Mouse (Mus musculus): ENCODE measurements around the gene 5330417C22Rik. TPM values are rescaled to one million over a fixed set of nuclear protein-coding genes. Genes with fewer than 3 reads are reported as not detected.
A peak's percentile ranks its signal among the peaks of the same experiment; 100 is the strongest.
"Not testable (repeated sequence)": the region's sequence is repeated elsewhere in the genome, so short reads cannot be mapped to it uniquely, and the experiment has no call there.

Gene 5330417C22Rik
- total and polyA plus RNA-seq, 2 experiments from 2014 or later: 10.7 to 17.3 TPM

DNA sequence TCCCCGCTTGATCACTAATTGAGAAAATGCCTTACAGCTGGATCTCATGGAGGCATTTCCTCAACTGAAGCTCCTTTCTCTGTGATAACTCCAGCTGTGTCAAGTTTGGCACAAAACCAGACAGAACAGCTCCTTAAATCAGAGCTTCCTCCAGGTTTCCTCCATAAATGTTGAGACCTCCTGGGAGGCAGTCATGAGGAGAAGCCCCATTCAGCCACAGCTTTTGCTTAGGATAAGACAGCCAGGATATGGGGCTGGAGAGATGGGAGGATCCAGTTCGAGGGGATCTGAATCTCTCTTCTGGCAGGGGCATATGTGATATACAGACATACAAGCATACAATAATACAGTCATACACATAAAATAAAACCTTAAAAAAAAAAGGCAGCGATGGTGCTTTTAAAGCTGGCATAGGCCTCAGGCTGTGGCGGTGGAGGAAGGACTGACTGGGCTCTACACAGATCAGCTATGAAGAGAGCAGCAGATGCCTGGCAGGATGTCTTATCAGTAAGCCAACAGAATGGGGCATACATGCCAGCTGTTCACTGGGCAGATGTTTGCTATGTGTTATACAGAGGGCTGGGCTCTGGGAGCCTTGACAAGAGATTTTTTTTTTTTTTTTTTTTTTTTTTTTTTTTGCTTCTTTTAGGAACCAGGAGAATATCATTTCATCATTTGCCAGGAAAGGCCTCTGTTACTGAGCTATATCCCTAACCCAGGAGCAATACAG, 27.4 kb downstream of the 5330417C22Rik start:
- TF ChIP-seq CTCF (IDR thresholded peaks at IDR 0.05; ENCODE audit: low read depth): no peak
- peak; percentile 8 for DNase-seq (ENCODE audit: low spot score)
- H3K27ac ChIP-seq: no peak overlapping the region

DNA sequence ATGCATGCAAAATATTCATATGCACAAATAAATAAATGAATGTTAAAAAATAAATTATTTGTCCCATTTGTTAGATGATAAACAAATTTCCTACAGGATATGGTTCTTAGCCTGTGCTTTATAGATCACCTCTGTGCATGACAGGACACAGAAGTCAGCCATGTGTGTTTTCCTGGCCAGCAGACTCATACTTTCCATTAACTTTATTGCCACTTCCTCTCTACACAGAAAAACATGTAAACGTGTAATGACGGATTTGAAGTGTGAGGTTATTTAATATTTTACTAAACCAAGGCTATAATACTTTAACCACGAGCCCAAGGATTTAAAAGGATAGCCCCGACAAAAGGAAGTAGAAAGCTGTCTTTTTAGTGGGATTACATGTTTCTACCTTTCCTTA, 32.4 kb downstream of the 5330417C22Rik start:
- no peak overlapping the region for H3K9ac ChIP-seq (replicated peaks; ENCODE audit: low read length)
- no peak overlapping the region for H3K4me3 ChIP-seq (ENCODE audit: low read length)
- no peak overlapping the region for H3K27ac ChIP-seq
- H3K4me2 ChIP-seq (ENCODE audit: low read depth, low read length): no peak overlapping the region
- no peak for ATAC-seq
- TF ChIP-seq CTCF (IDR thresholded peaks at IDR 0.05; ENCODE audit: low read depth): no peak
- WGBS: 89% methylated on average over 4 of the region's 4 CpGs
- H3K4me1 ChIP-seq (ENCODE audit: insufficient read depth, low read length): no peaks in the 10 kb centered on the region
- H3K27me3 ChIP-seq (ENCODE audit: insufficient read depth, low read length): no peaks in the 10 kb centered on the region
- H3K36me3 ChIP-seq (ENCODE audit: insufficient read depth, low read length): no peaks in the 10 kb centered on the region
- no peak for DNase-seq (ENCODE audit: low spot score)
- H3K9me3 ChIP-seq (ENCODE audit: low read length): no peaks in the 10 kb centered on the region

More for the DNA sequence above, 27.4 kb downstream of the 5330417C22Rik start:
- no peak overlapping the region for H3K9ac ChIP-seq (replicated peaks; ENCODE audit: low read length)
- no peaks in the 10 kb centered on the region for H3K27me3 ChIP-seq (ENCODE audit: insufficient read depth, low read length)
- no peak; the same call in 1 of the 2 replicates for ATAC-seq
- H3K4me3 ChIP-seq (ENCODE audit: low read length): no peak overlapping the region
- no peak overlapping the region for H3K4me2 ChIP-seq (ENCODE audit: low read depth, low read length)
- H3K36me3 ChIP-seq (ENCODE audit: insufficient read depth, low read length): no peaks in the 10 kb centered on the region
- H3K4me1 ChIP-seq (ENCODE audit: insufficient read depth, low read length): peaks cover 6% of the 10 kb centered on the region
- H3K9me3 ChIP-seq (ENCODE audit: low read length): no peaks in the 10 kb centered on the region
- WGBS: 73% methylated on average over 3 of the region's 4 CpGs

DNA sequence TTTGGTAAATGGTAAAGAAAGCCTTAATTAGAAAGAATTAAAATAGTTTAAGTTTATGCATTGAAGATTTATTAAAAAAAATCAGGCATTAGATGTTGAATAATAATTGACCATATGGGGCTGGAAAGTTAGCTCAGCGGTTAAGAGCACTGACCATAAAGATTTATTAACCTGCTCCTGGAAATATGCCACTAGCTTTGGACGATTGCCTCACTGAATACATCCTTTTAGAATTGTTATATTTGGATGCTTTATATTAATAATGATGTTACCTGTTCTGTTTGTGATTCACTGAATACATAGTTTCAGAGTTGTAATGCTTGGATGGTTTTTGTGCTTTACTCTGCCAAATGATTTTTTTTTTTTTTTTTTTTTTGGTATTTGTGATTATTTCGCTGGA, 34.9 kb downstream of the 5330417C22Rik start:
- not testable (repeated sequence) for DNase-seq (ENCODE audit: low spot score); H3K27ac ChIP-seq; H3K36me3 ChIP-seq (ENCODE audit: insufficient read depth, low read length); H3K9me3 ChIP-seq (ENCODE audit: low read length); H3K4me3 ChIP-seq (ENCODE audit: low read length); H3K9ac ChIP-seq (replicated peaks; ENCODE audit: low read length); H3K4me1 ChIP-seq (ENCODE audit: insufficient read depth, low read length); ATAC-seq; H3K27me3 ChIP-seq (ENCODE audit: insufficient read depth, low read length); H3K4me2 ChIP-seq (ENCODE audit: low read depth, low read length)
- 65% methylated on average over 3 of the region's 3 CpGs for WGBS

DNA sequence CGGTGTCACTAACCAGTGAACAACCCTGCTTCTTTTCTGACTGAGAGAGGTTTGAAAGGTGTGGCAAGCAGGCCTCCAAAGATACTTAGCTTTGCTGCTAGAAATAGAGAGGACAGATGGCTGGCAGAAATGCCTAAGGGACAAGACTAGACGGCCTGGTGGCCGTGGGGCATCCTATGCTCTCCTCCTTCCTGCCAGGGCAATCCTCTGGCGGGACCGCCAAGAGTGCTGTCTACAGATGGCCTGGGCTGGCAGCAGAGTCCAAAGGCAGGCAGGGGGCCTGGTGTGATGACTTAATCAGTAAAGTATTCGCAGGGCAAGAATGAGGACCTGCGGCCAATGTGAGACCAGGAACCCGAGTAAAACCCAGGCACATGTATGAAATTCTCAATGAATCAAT, 36.5 kb downstream of the 5330417C22Rik start:
- Histone ChIP-seq H3K27me3 (ENCODE audit: insufficient read depth, low read length) (no peaks in the 10 kb centered on the region), H3K4me1 (ENCODE audit: insufficient read depth, low read length) (no peaks in the 10 kb centered on the region), H3K4me3 (ENCODE audit: low read length) (no peak overlapping the region), H3K36me3 (ENCODE audit: insufficient read depth, low read length) (no peaks in the 10 kb centered on the region), H3K9ac (replicated peaks; ENCODE audit: low read length) (no peak overlapping the region), H3K4me2 (ENCODE audit: low read depth, low read length) (no peak overlapping the region), H3K9me3 (ENCODE audit: low read length) (no peaks in the 10 kb centered on the region), H3K27ac (no peak overlapping the region)
- WGBS: 40% methylated on average over 8 of the region's 8 CpGs
- TF ChIP-seq CTCF (IDR thresholded peaks at IDR 0.05; ENCODE audit: low read depth): no peak
- DNase-seq (ENCODE audit: low spot score): peak; percentile 48
- ATAC-seq: peak; percentile 31; the same call in 1 of the 2 replicates

DNA sequence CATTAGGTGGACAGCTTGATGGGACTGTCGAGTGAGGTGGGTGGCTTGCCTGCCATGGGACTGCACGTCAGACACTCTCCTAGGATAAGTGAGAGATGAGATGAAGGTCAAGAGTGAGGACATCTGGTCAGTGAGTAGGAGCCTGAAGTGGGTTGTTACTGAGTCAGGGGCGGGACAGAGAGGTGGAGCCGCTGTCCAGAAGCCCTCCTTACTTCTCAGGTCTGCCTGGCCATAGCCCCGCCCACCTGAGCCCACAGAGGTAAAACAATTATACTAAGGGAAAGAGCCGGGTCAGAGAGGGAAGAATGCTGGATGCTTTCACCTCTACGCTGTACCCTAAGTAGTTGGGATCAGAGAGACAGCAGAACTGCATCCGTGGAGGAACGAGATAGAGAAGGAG, 38.7 kb downstream of the 5330417C22Rik start:
- H3K4me3 ChIP-seq (ENCODE audit: low read length): no peak overlapping the region

DNA sequence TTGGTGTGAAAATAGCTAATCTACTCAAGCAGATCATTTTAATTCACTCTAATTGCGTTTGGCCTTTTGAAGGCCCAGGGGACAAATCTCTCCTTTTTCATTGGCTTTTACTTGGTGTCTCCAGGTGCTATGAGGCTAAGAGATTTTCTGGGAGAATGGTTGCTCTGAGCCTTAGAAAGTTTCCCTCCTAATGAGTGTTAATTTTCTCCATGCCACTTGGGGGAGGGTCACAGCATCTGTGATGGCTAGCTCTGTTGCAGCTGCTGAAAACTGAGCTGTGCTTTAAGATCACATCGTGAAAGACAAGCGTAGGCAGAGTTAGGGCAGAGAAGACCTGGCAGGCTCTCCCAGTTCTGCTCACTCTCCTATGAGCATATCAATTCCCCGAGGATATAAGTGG, 40.9 kb downstream of the 5330417C22Rik start:
- no peaks in the 10 kb centered on the region for H3K4me1 ChIP-seq (ENCODE audit: insufficient read depth, low read length)
- TF ChIP-seq CTCF (IDR thresholded peaks at IDR 0.05; ENCODE audit: low read depth): no peak; the same call in 1 of the 2 replicates
- no peak overlapping the region for H3K9ac ChIP-seq (replicated peaks; ENCODE audit: low read length)
- peak; percentile 46 for ATAC-seq
- H3K4me3 ChIP-seq (ENCODE audit: low read length): no peak overlapping the region
- no peaks in the 10 kb centered on the region for H3K36me3 ChIP-seq (ENCODE audit: insufficient read depth, low read length)
- WGBS: 29% methylated on average over 4 of the region's 4 CpGs
- H3K27me3 ChIP-seq (ENCODE audit: insufficient read depth, low read length): no peaks in the 10 kb centered on the region
- peak; percentile 74 for DNase-seq (ENCODE audit: low spot score)
- 0 out of 2 replicates have a peak overlapping the region, but pooled peaks have one; percentile 3 for H3K4me2 ChIP-seq (ENCODE audit: low read depth, low read length)
- H3K27ac ChIP-seq: no peak overlapping the region
- no peaks in the 10 kb centered on the region for H3K9me3 ChIP-seq (ENCODE audit: low read length)

More for the DNA sequence above, 38.7 kb downstream of the 5330417C22Rik start:
- H3K27me3 ChIP-seq (ENCODE audit: insufficient read depth, low read length): no peaks in the 10 kb centered on the region
- H3K4me1 ChIP-seq (ENCODE audit: insufficient read depth, low read length): no peaks in the 10 kb centered on the region
- no peaks in the 10 kb centered on the region for H3K9me3 ChIP-seq (ENCODE audit: low read length)
- 47% methylated on average over 9 of the region's 9 CpGs for WGBS
- ATAC-seq: no peak
- H3K36me3 ChIP-seq (ENCODE audit: insufficient read depth, low read length): no peaks in the 10 kb centered on the region
- DNase-seq (ENCODE audit: low spot score): no peak
- no peak overlapping the region for H3K27ac ChIP-seq
- H3K9ac ChIP-seq (replicated peaks; ENCODE audit: low read length): no peak overlapping the region
- H3K4me2 ChIP-seq (ENCODE audit: low read depth, low read length): no peak overlapping the region
- no peak for TF ChIP-seq CTCF (IDR thresholded peaks at IDR 0.05; ENCODE audit: low read depth)

DNA sequence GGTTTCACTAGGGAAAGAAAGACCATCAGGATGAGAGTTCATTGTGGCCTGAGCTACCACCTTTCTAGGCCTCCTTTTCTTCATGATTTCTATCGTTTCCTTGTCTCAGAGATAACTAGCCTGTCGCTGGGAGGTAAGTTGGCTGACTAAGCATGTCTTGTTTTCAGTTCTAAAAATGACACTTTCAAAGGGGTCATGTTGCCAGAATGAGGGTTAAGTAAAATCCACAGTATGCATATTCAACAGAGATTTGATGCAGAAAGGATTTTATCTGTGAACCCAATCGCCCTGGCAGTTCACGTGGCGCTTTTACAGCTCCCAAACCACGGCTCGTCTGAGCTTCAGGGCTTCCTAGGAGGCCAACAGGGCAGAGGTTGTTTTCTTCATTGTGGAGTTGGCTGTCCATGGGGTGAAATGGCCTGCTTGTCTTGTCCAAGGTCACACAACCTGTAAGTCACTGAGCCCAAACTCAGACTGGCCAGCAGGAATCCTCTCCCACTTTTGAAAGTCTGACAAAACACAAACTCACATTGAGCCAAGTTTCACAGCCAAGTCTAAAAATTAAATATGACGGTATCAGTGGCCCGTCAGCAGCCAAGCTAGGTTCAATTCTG, 41.4 kb downstream of the 5330417C22Rik start:
- Histone ChIP-seq H3K4me1 (ENCODE audit: insufficient read depth, low read length) (no peaks in the 10 kb centered on the region), H3K36me3 (ENCODE audit: insufficient read depth, low read length) (no peaks in the 10 kb centered on the region), H3K4me2 (ENCODE audit: low read depth, low read length) (no peak overlapping the region), H3K9ac (replicated peaks; ENCODE audit: low read length) (no peak overlapping the region), H3K27ac (no peak overlapping the region), H3K27me3 (ENCODE audit: insufficient read depth, low read length) (no peaks in the 10 kb centered on the region), H3K4me3 (ENCODE audit: low read length) (no peak overlapping the region), H3K9me3 (ENCODE audit: low read length) (no peaks in the 10 kb centered on the region)
- WGBS: 61% methylated on average over 9 of the region's 9 CpGs
- no peak for ATAC-seq
- no peak for TF ChIP-seq CTCF (IDR thresholded peaks at IDR 0.05; ENCODE audit: low read depth)
- DNase-seq (ENCODE audit: low spot score): no peak

Measured in hindbrain, postnatal 0 days (tissue).